Mouse (Mus musculus): ENCODE results near the gene Hs1bp3.

- no peak for TF ChIP-seq CTCF (IDR thresholded peaks at IDR 0.05; ENCODE audit: control insufficient read depth, insufficient read depth, insufficient read length)
- TF ChIP-seq MYOG (IDR thresholded peaks at IDR 0.05; ENCODE audit: control insufficient read depth, extremely low read depth, insufficient read length), result no peak
- TF ChIP-seq CEBPB (IDR thresholded peaks at IDR 0.05; ENCODE audit: low read depth), result no peak
Measured at GRCm38 (mm10) chr12:8321506-8321905, 8.3 kb downstream of the Hs1bp3 start.
